Mouse (Mus musculus): ENCODE results near the gene Apom.
A peak's percentile ranks its signal among the peaks of the same experiment; 100 is the strongest.

- TF ChIP-seq CTCF (IDR thresholded peaks at IDR 0.05; ENCODE audit: extremely low read depth, insufficient read depth, insufficient read length, insufficient replicate concordance) (no peak), POLR2A (IDR thresholded peaks at IDR 0.05; ENCODE audit: low read depth, low read length) (peak; percentile 34; the same call in 1 of the 2 replicates)
Observed at GRCm38 (mm10) chr17:35121143-35121799, 10.6 kb downstream of the Apom start, which contains the start of gene Gpank1.

All from spleen, adult 2 months (tissue).